Mouse (Mus musculus) small intestine, adult 2 months (tissue): Measurements from ENCODE around the gene Snf8.

Experiments
- CTCF ChIP-seq: fragments of 200-500 bp; IDR thresholded peaks from 2 replicates; pipeline ENCODE4 v1.5.1; 2012; ENCODE audit warnings: low read depth, mild to moderate bottlenecking, control low read depth, inconsistent platforms, low read length, moderate library complexity, mixed read lengths; ENCODE audit not compliant: insufficient replicate concordance, insufficient read length; ENCODE audit errors: extremely low read depth
- POLR2A ChIP-seq: fragments of 200-500 bp; IDR thresholded peaks from 2 replicates; pipeline ENCODE4 v1.6.1; 2012; ENCODE audit warnings: low read depth, mild to moderate bottlenecking, control low read depth, inconsistent platforms, low read length, moderate library complexity

GRCm38 (mm10) chr11:96071013-96071412 is 36.3 kb downstream of the Snf8 start:
- TF ChIP-seq CTCF = no peak
- TF ChIP-seq POLR2A = no peak
